Mouse (Mus musculus) spleen, adult 18-20 months (tissue): ENCODE data around the gene Exd1.
"Not testable (repeated sequence)": the region's sequence is repeated elsewhere in the genome, so short reads cannot be mapped to it uniquely, and the experiment has no call there.

Source experiments
- DNase-seq, 2 experiments: peaks; one replicate each; pipeline ENCODE4 v3.0.0; 2022; ENCODE audit warnings: mixed read lengths in 2 of 2

Exd1 gene

DNA sequence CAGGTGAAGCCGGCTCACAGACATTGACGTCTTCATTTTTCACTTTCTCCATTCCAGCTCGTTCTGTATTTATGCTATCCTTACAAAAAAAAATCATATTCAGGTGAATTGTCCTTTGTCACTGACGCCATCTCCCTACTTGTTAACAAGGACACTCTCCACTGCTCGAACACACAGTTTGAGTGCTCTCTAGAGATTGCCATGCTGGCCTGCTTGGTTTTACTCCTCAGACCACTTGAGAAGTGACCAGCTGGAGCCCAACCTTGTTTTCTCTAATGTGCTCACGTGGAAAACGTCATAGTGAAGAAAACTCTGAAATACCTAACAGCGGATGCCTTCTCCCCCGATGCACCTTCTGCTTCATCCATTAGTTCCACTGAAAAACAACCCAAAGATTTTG is 8.6 kb downstream of the Exd1 start:
- DNase-seq = no peak

GRCm38 (mm10) chr2:119525422-119525821 is 22.0 kb downstream of the Exd1 start:
- DNase-seq = no peak

GRCm38 (mm10) chr2:119523836-119524235 is 23.6 kb downstream of the Exd1 start:
- DNase-seq = no peak

GRCm38 (mm10) chr2:119520550-119520949 is 26.9 kb downstream of the Exd1 start:
- no peak for DNase-seq

DNA sequence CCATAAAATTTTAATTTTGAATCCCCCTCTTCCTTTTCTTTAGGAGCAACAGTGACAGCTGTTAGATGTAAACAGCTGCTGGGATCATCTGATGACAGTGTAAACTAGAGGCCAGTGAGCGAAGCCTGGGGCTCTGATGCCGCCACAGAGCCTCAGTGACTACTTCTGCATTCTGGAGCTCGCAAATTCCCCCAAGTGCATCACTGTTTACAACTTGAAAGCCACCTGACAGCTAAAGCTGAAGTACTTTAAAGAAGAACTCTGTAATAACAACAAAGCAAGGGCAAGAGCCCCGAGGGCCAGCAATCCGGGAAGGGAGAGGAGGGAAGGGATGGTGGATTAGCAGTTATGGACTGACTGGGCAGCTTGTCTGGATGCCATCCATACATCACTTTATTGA is 30.6 kb downstream of the Exd1 start:
- no peak for DNase-seq

- DNase-seq = no peak
Observed at GRCm38 (mm10) chr2:119514026-119514522, 33.4 kb downstream of the Exd1 start.

GRCm38 (mm10) chr2:119512292-119512691 is 35.1 kb downstream of the Exd1 start:
- no peak for DNase-seq

GRCm38 (mm10) chr2:119510856-119511255 is 36.6 kb downstream of the Exd1 start:
- DNase-seq = no peak

DNA sequence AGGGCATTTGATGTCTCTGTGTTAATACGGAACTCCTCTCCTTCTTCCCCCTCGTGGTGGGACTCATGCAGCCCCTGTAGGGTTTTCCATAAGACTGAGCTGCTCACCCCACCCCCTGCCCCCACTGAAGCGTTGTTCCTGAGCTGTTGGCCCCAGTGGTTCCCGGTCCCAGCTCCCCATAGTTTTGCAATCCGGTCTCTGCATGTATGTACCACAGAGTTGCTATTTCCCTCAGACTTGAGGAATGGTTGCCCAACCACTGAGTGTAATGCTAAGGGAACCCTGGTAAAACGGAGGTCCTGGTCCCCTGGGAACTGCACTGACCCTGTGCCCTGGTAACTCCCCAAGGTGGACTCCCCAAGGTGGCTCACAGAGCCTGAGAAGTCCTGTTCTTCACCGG is 38.9 kb downstream of the Exd1 start:
- DNase-seq = not testable (repeated sequence)

DNA sequence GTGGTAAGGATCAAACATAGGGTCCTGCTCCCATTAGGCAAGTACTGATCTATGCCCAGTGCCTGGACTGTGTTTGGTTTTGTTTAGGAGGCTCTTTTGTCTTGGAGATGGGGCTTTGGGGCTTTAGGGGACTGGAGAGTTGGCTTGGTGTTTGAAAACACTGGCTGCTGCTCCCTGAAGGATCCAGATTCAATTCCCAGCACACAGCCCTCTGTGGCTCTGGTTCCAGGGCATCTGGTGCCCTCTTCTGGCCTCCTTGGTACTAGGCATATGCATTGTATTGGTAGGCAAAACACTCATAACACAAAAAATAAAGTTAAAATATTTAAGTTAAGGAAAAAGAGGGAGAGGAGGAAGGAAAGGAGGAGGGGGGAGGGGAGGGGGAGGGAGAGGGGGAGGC is 40.3 kb downstream of the Exd1 start:
- peak in 1 of 2 experiments; percentile 3 for DNase-seq

GRCm38 (mm10) chr2:119500965-119501652 is 46.3 kb downstream of the Exd1 start:
- no peak for DNase-seq

DNA sequence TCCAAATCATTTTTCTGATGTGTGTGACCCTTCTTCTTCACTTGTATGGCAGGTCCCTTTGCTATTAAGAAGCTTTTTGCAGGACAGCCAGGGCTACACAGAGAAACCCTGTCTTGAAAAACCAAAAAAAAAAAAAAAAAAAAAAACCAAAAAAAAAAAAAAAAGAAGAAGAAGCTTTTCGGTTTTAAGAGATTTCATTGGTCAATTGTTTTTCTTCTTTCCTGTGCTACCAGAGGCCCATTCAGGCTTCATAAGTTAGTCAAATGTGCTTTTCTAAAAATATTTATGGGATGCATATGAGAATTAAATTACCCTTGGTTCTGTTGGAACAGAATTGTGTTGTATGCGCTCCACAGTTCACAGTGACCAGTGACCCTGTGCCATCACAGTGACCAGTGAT is 48.6 kb downstream of the Exd1 start:
- no peak for DNase-seq

- DNase-seq = no peak
Observed at GRCm38 (mm10) chr2:119496082-119496481, 51.3 kb downstream of the Exd1 start.

DNA sequence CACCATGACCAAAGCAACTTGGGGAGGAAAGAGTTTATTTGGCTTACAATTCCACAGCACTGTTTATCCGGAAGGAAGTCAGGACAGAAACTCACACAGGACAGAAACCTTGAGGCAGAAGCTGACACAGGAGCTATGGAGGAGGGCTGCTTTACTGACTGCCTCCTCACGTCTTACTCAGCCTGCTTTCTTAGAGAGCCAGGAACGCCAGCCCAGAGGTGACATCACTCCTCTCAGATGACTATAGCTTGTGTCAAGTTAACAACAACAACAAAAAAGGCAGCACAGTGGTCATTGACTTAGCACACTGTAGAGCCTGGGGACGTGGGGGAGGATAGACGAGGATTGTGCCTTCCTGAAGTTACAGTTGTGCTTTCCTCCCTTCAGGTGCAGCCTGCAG is 55.5 kb downstream of the Exd1 start:
- no peak for DNase-seq

DNA sequence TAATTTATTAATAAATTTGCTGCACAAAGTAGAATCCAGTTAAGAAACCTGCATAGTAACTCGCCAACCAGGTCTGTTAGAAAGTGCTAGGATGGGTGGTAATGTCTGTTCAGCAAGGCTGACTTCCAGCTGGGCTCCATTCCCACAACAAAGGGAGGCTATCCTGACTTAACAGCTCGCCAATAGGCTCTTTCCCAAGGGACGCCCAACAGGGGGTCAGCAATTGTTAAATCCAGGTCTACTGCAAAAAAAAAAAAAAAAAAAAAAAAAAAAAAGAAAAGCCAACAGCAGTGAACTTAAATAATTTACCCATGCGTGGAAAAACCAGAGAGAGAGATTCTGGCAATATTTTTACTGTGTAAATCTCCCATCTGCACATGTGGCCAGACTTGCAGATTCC is 60.9 kb downstream of the Exd1 start:
- DNase-seq = no peak

GRCm38 (mm10) chr2:119482307-119482706 is 65.1 kb downstream of the Exd1 start:
- DNase-seq = no peak

DNA sequence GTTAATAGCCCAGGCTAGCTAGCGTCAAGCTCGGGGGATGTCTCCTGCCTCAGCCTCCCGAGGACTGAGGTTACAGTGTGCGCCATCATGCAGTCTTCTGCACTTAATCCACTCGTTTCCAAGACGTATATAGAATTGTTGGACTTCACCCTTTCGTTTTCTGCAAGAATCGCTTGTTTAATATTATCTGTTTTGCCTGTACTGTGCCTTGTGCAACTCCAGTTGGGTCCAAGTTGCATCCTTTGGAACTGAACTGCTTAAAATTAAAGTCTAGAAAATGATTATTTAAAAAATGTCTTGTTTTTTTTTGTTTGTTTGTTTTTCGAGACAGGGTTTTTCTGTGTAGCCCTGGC is 69.1 kb downstream of the Exd1 start:
- DNase-seq = no peak

DNA sequence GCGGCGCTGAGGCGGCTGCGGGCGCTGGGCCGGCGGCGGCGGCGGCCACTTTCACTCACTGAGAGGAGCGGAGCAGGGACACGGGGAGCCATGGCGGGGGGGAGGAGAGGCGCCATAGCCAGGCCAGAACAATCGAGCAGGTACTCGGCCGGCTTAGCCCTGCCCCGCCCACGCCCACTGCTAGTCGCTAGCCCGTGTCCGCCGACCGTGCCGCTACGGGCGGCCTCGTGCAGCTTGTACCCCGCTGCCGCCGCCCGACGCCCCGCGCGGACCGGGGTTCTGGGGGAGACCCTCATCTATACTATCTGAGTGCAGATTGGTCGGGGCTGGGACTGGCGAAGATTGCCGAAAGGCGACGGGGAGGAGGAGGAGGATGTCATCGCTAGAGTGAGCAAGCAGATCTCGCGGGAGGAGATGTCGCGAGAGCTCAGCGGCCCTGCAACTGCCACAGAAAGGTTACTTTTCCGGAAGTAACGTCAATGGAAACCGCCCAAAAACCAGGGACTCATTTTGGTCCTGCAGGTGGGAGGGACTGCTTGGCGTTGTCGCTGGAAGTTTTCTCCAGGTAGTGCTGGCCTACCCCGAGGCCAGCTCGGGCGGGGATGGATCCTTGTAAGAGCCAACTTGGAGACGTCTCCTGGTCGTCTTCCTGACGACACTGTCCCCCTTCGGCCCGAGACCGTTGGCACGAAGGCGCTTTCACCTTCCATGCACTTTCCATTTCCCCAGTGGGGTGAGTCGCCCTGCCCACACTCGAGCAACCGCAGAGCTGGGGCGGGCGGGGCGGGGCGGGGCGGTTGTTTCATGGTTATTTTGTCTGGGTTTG is 69.6 kb downstream of the Exd1 start, which contains the start of gene Ino80:
Ino80 (minus strand) TSS at position 117 of the 826 bp plus-strand sequence.
- peak; percentile 97 for DNase-seq

DNA sequence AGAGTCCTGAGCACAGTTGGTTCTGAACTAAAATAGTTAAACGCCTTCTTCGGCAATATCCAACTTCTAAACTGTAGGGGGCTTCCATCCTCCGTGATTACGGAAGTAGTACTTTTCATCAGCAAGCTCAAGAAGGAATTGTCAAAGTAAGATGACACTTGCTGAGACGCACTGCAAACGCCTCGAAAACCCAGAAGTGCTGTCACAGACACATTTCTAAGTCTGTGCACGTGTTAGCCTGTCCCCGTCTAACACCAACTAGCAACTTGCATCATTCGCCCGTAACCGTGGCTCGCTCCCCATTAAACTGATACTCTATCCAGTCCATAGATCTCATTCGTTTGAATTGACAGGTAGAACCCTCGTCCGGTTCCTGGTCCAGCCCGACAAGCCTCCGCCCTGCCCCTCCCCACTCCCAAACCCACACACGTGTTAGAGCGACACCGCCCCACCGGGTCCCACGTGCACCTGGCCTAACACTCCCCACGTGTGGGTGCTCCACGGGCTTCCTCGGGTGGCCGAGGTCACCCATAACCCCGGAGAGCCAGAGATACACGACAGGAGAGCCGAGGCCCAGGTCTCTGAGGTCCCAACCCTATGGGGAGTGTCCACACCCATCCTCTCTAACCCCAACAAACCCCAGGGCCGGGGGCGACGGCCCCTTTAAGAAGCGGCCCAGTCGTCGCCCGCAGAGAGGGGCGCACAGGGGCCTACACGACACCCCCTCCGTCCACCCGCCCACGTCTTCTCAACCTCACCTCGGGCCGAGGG is 70.6 kb downstream of the Exd1 start:
- DNase-seq = peak; percentile 69 to 74

DNA sequence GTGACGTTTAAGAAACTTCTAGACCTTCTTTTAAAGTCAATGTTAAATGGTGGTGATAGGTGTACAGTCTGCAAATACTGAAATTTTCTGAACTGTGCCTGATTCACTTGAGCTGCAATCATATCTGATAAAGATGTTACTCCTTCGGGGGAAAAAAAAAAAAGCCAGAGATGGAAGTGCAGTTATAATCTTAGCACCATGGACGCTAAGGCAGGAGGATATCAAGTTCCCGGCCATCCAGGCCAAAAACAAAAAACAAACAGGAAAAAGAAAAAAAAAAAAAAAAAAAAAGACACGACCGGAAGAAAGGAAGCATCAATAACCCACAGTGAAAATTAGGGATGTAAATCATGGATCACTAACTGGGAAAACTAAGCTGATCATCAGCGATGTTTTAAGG is 71.3 kb downstream of the Exd1 start:
- no peak for DNase-seq
